Mouse (Mus musculus): Measurements from ENCODE around the gene Mefv.

GRCm38 (mm10) chr16:3742466-3742865 is 24.6 kb upstream of the Mefv start:
- TF ChIP-seq CTCF (conservative IDR thresholded peaks at IDR 0.05 in 1 of 2, IDR thresholded peaks at IDR 0.05 in 1 of 2; ENCODE audit: low read depth in 2 of 2, low read length in 2 of 2) = no peak
- no peak for TF ChIP-seq HCFC1 (IDR thresholded peaks at IDR 0.05; ENCODE audit: low read depth, low read length)
- no peak for TF ChIP-seq EP300 (IDR thresholded peaks at IDR 0.05; ENCODE audit: low read length)
- TF ChIP-seq JUND (conservative IDR thresholded peaks at IDR 0.05; ENCODE audit: low read depth, low read length) = no peak
- no peak for TF ChIP-seq POLR2AphosphoS2 (IDR thresholded peaks at IDR 0.05; ENCODE audit: low read depth, low read length)
- no peak for TF ChIP-seq POLR2A (IDR thresholded peaks at IDR 0.05; ENCODE audit: low read depth, low read length)
- no peak for TF ChIP-seq ZMIZ1 (IDR thresholded peaks at IDR 0.05; ENCODE audit: low read depth, low read length)
- no peak for TF ChIP-seq CHD2 (IDR thresholded peaks at IDR 0.05; ENCODE audit: low read length)
- no peak for TF ChIP-seq GABPA (IDR thresholded peaks at IDR 0.05; ENCODE audit: insufficient replicate concordance, low read depth, low read length)
- TF ChIP-seq ZC3H11A (IDR thresholded peaks at IDR 0.05; ENCODE audit: low read depth, low read length) = no peak
- no peak for TF ChIP-seq SMC3 (IDR thresholded peaks at IDR 0.05; ENCODE audit: low read depth, low read length)

Measured in CH12.LX (cell line).